Mouse (Mus musculus): Measurements from ENCODE around the gene Dpf1.

DNA sequence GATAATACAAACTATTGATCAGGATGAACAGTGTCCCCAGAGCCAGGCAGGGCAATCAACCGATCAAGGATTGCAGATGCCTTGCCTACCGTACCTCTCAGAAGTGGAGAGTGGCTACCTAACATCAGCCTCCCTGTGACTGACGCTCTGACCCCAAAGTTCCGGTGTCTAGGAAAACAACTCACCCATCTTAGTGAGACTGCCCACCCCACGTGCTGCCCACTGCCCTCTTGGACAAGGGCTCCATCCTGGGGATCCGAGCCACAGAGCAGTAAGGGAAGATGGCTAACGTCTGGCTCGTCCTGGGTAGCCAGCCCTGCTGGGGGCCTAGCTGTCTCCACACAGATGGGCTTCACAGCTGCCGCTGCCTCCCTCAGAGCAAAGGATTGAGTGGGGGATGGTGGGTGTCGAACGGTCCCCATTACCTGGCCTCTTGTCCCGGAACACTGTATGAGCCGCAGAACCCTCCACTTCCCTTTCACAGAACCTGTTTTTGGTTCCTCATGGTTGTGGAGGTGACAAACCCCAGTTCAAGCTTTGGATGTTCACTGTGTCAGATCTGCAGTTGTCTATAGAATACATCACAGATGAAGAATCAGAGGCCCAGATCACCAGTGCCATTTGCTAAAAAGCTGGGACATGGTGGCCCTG is 9.5 kb upstream of the Dpf1 start:
- TF ChIP-seq CTCF (IDR thresholded peaks at IDR 0.05; ENCODE audit: low read depth, low read length) (no peak), POLR2A (IDR thresholded peaks at IDR 0.05; ENCODE audit: extremely low read depth, insufficient read depth, low read length) (no peak)

Data from liver, adult 2 months (tissue).